Mouse (Mus musculus) heart, adult 2 months (tissue): ENCODE results near the gene Lrrd1. TPM values are rescaled to one million over a fixed set of nuclear protein-coding genes. Genes with fewer than 3 reads are reported as not detected.
A peak's percentile ranks its signal among the peaks of the same experiment; 100 is the strongest.
"Not testable (repeated sequence)": the region's sequence is repeated elsewhere in the genome, so short reads cannot be mapped to it uniquely, and the experiment has no call there.

Source experiments
- DNase-seq, 2 experiments: peaks; one replicate each; pipeline ENCODE4 v3.0.0; 2021
- H3K27ac ChIP-seq: fragments of 200-600 bp; 2 replicates; pipeline ENCODE4 v1.8.1; 2022
- H3K27me3 ChIP-seq: fragments of 200-500 bp; 2 replicates; pipeline ENCODE4 v1.6.1; 2012; ENCODE audit warnings: mild to moderate bottlenecking, low read length, inconsistent platforms, mixed read lengths; ENCODE audit not compliant: control insufficient read depth, insufficient read depth
- H3K36me3 ChIP-seq: fragments of 200-500 bp; 2 replicates; pipeline ENCODE4 v1.6.1; 2012; ENCODE audit warnings: low read length, inconsistent platforms; ENCODE audit not compliant: control insufficient read depth, insufficient read depth
- H3K4me1 ChIP-seq: fragments of 200-500 bp; 2 replicates; pipeline ENCODE4 v1.6.1; 2011; ENCODE audit warnings: low read length; ENCODE audit not compliant: control insufficient read depth, insufficient read depth
- H3K4me3 ChIP-seq: fragments of 200-600 bp; 2 replicates; pipeline ENCODE4 v1.8.1; 2022
- H3K79me2 ChIP-seq: fragments of 200-500 bp; replicated peaks from 2 replicates; pipeline ENCODE4 v1.6.1; 2012; ENCODE audit warnings: mild to moderate bottlenecking, inconsistent platforms, low read length, moderate library complexity, mixed read lengths; ENCODE audit not compliant: control insufficient read depth, insufficient read depth
- H3K9ac ChIP-seq: fragments of 200-500 bp; 2 replicates; pipeline ENCODE4 v1.6.1; 2012; ENCODE audit warnings: low read depth, mild to moderate bottlenecking, control low read depth, inconsistent platforms, low read length, mixed read lengths
- CTCF ChIP-seq: fragments of 200-600 bp; IDR thresholded peaks from 2 replicates; pipeline ENCODE4 v1.8.1; 2022; ENCODE audit warnings: antibody characterized with exemption, mild to moderate bottlenecking, moderate library complexity
- EP300 ChIP-seq: fragments of 200-500 bp; IDR thresholded peaks from 2 replicates; pipeline ENCODE4 v1.6.1; 2011; ENCODE audit warnings: low read depth, low read length, control low read depth; ENCODE audit not compliant: insufficient read depth
- POLR2A ChIP-seq: fragments of 200-500 bp; IDR thresholded peaks from 2 replicates; pipeline ENCODE4 v1.6.1; 2011; ENCODE audit warnings: mild to moderate bottlenecking, low read depth, low read length, control low read depth; ENCODE audit not compliant: insufficient read depth
- WGBS: fragments of 180-500 bp; shearing (Covaris S2); methylation state at CpG from one replicate; pipeline ENCODE4 v1.1.7; 2018; 5-methylcytosine and 5-hydroxymethylcytosine counted together
- intact Hi-C: fragments of 180-260 bp; cut with DNase I; formaldehyde crosslinking; loops from one replicate; pipeline ENCODE4 v1.15.1; 2025
- polyA plus RNA-seq: library from polyadenylated mRNA; depleted of rRNA; stranded (reverse); fragments of >200 nt; gene quantifications from 2 replicates; pipeline ENCODE4 v1.2.3, GENCODE M21; 2012
- total RNA-seq, 2 experiments: library from RNA; stranded (reverse); gene quantifications; 2 replicates each; pipeline ENCODE4 v1.2.3; 2021

Gene Lrrd1
- total and polyA plus RNA-seq, 3 experiments: 0.06 to 0.07 TPM; not detected in 1

- no peaks in the 10 kb centered on the region for H3K27me3 ChIP-seq
- no peak overlapping the region for H3K4me3 ChIP-seq
- intact Hi-C loops: no loop called here
- no peaks in the 10 kb centered on the region for H3K4me1 ChIP-seq
- DNase-seq: no peak
- H3K36me3 ChIP-seq: no peaks in the 10 kb centered on the region
- 67% methylated on average over 1 of the region's 1 CpGs for WGBS
- no peak for TF ChIP-seq EP300
- TF ChIP-seq CTCF: no peak
- no peak for TF ChIP-seq POLR2A
- no peak overlapping the region for H3K27ac ChIP-seq
- no peaks in the 10 kb centered on the region for H3K79me2 ChIP-seq
- H3K9ac ChIP-seq: no peak overlapping the region
Measured at GRCm38 (mm10) chr5:3872348-3872747, 27.4 kb downstream of the Lrrd1 start.

- Histone ChIP-seq H3K36me3 (no peaks in the 10 kb centered on the region), H3K79me2 (no peaks in the 10 kb centered on the region), H3K27ac (no peak overlapping the region), H3K4me1 (no peaks in the 10 kb centered on the region), H3K4me3 (no peak overlapping the region), H3K9ac (no peak overlapping the region), H3K27me3 (no peaks in the 10 kb centered on the region)
- intact Hi-C loops: no loop called here
- no peak for DNase-seq
- 73% methylated on average over 3 of the region's 3 CpGs for WGBS
- no peak for TF ChIP-seq CTCF
- TF ChIP-seq EP300: no peak
- no peak for TF ChIP-seq POLR2A
Measured at GRCm38 (mm10) chr5:3873485-3873884, 28.5 kb downstream of the Lrrd1 start.

GRCm38 (mm10) chr5:3886862-3887261 is 41.9 kb downstream of the Lrrd1 start:
- H3K27ac ChIP-seq, H3K79me2 ChIP-seq, DNase-seq, H3K4me1 ChIP-seq, H3K4me3 ChIP-seq, H3K27me3 ChIP-seq, intact Hi-C loops, H3K9ac ChIP-seq, H3K36me3 ChIP-seq: not testable (repeated sequence)
- 76% methylated on average over 7 of the region's 7 CpGs for WGBS

GRCm38 (mm10) chr5:3889201-3889600 is 44.2 kb downstream of the Lrrd1 start:
- Histone ChIP-seq H3K36me3 (peaks cover 2% of the 10 kb centered on the region), H3K4me1 (no peaks in the 10 kb centered on the region), H3K9ac (no peak overlapping the region), H3K79me2 (no peaks in the 10 kb centered on the region), H3K4me3 (no peak overlapping the region), H3K27ac (no peak overlapping the region), H3K27me3 (no peaks in the 10 kb centered on the region)
- intact Hi-C loops: no loop called here
- TF ChIP-seq POLR2A (no peak), CTCF (no peak), EP300 (no peak)
- DNase-seq: no peak

GRCm38 (mm10) chr5:3893459-3894293 is 48.7 kb downstream of the Lrrd1 start, which contains the start of gene Mterf1a:
TSS of gene Mterf1a (minus strand) at chr5:3893933.
- peak within 1 kb of the TSS; percentile 41 for H3K4me3 ChIP-seq
- intact Hi-C loops: loop anchor here (5.0 kb wide), 1 partner anchor 209 kb away; the partner anchor contains the start of gene Cyp51
- not testable (repeated sequence) for H3K79me2 ChIP-seq, H3K27ac ChIP-seq, H3K36me3 ChIP-seq, H3K9ac ChIP-seq, H3K4me1 ChIP-seq, H3K27me3 ChIP-seq
- 2% methylated on average over 11 of the region's 47 CpGs for WGBS
- peak; percentile 39 for TF ChIP-seq CTCF
- DNase-seq: peak; percentile 42 to 48

- intact Hi-C loops: loop anchor here (5.0 kb wide), 1 partner anchor 208 kb away; the partner anchor contains the start of gene Cyp51
- H3K4me1 ChIP-seq, DNase-seq, H3K4me3 ChIP-seq, H3K27ac ChIP-seq, H3K27me3 ChIP-seq, H3K79me2 ChIP-seq, H3K9ac ChIP-seq, H3K36me3 ChIP-seq: not testable (repeated sequence)
- 97% methylated on average over 4 of the region's 4 CpGs for WGBS
Measured at GRCm38 (mm10) chr5:3894294-3894619, 49.3 kb downstream of the Lrrd1 start.
